Mouse (Mus musculus) kidney, adult 2 months (tissue): ENCODE measurements at regions not wholly inside any gene's neighbourhood (a gene's known extent, or its start where the extent isn't known, plus 50 kb on each side); places are given as distances from the start of the nearest gene placed in this dataset.
A peak's percentile ranks its signal among the peaks of the same experiment; 100 is the strongest.

Source experiments
- DNase-seq: peaks from one replicate; pipeline ENCODE4 v3.0.0; 2021
- H3K27ac ChIP-seq: fragments of 200-500 bp; 2 replicates; pipeline ENCODE4 v1.5.1; 2012; ENCODE audit warnings: low read depth, low read length, control low read depth, inconsistent platforms; ENCODE audit not compliant: insufficient read depth
- H3K27me3 ChIP-seq: fragments of 200-500 bp; replicated peaks from 2 replicates; pipeline ENCODE4 v1.6.1; 2012; ENCODE audit warnings: mild to moderate bottlenecking, moderate library complexity, low read length, inconsistent platforms; ENCODE audit not compliant: control insufficient read depth, insufficient read depth
- H3K36me3 ChIP-seq: fragments of 200-500 bp; 2 replicates; pipeline ENCODE4 v1.6.1; 2012; ENCODE audit warnings: mild to moderate bottlenecking, moderate library complexity, low read length, inconsistent platforms; ENCODE audit not compliant: control insufficient read depth, insufficient read depth
- H3K4me1 ChIP-seq: fragments of 200-500 bp; 2 replicates; pipeline ENCODE4 v1.6.1; 2011; ENCODE audit warnings: low read length; ENCODE audit not compliant: control insufficient read depth, insufficient read depth
- H3K4me3 ChIP-seq: fragments of 200-500 bp; 2 replicates; pipeline ENCODE4 v1.5.1; 2011; ENCODE audit warnings: mild to moderate bottlenecking, low read depth, low read length, control low read depth; ENCODE audit not compliant: insufficient read depth
- CTCF ChIP-seq: fragments of 200-500 bp; conservative IDR thresholded peaks from 2 replicates; pipeline ENCODE4 v1.5.1; 2011; ENCODE audit warnings: low read depth, mild to moderate bottlenecking, control low read depth, low read length, moderate library complexity, mixed read lengths; ENCODE audit not compliant: insufficient read depth, insufficient read length
- POLR2A ChIP-seq: fragments of 200-500 bp; IDR thresholded peaks from one replicate; pipeline ENCODE4 v1.6.1; 2011; ENCODE audit warnings: low read depth, low read length, control low read depth
- WGBS: fragments of 180-500 bp; shearing (Covaris S2); methylation state at CpG from one replicate; pipeline ENCODE4 v1.1.7; 2018; 5-methylcytosine and 5-hydroxymethylcytosine counted together

GRCm38 (mm10) chr9:61167097-61167842 is 204.9 kb upstream of the Tle3 start:
- WGBS: 81% methylated on average over 11 of the region's 11 CpGs
- Histone ChIP-seq H3K4me3 (no peak overlapping the region), H3K27ac (no peak overlapping the region), H3K36me3 (no peaks in the 10 kb centered on the region), H3K27me3 (no peaks in the 10 kb centered on the region), H3K4me1 (no peaks in the 10 kb centered on the region)
- no peak for TF ChIP-seq CTCF
- no peak for TF ChIP-seq POLR2A
- no peak for DNase-seq

- TF ChIP-seq POLR2A (no peak), CTCF (no peak)
- H3K4me3 ChIP-seq: no peak overlapping the region
- H3K27me3 ChIP-seq: no peaks in the 10 kb centered on the region
- 87% methylated on average over 7 of the region's 7 CpGs for WGBS
- no peaks in the 10 kb centered on the region for H3K36me3 ChIP-seq
- no peak overlapping the region for H3K27ac ChIP-seq
- DNase-seq: no peak
- H3K4me1 ChIP-seq: no peaks in the 10 kb centered on the region
Measured at GRCm38 (mm10) chr9:61168931-61169330, 203.2 kb upstream of the Tle3 start.

- TF ChIP-seq CTCF (no peak), POLR2A (no peak)
- Histone ChIP-seq H3K27ac (no peak overlapping the region), H3K27me3 (no peaks in the 10 kb centered on the region), H3K4me1 (no peaks in the 10 kb centered on the region), H3K4me3 (no peak overlapping the region), H3K36me3 (no peaks in the 10 kb centered on the region)
- peak; percentile 57 for DNase-seq
- WGBS: 68% methylated on average over 9 of the region's 9 CpGs
Measured at GRCm38 (mm10) chr9:61169506-61170090, 202.6 kb upstream of the Tle3 start.

- Histone ChIP-seq H3K27me3 (no peaks in the 10 kb centered on the region), H3K27ac (no peak overlapping the region), H3K4me3 (no peak overlapping the region), H3K4me1 (no peaks in the 10 kb centered on the region), H3K36me3 (no peaks in the 10 kb centered on the region)
- no peak for DNase-seq
- over 99% methylated on average over 6 of the region's 6 CpGs for WGBS
- TF ChIP-seq POLR2A (no peak), CTCF (no peak)
Measured at GRCm38 (mm10) chr9:61170921-61171320, 201.2 kb upstream of the Tle3 start.

GRCm38 (mm10) chr9:61172421-61172820 is 199.7 kb upstream of the Tle3 start:
- TF ChIP-seq CTCF (no peak), POLR2A (no peak)
- H3K27me3 ChIP-seq: no peaks in the 10 kb centered on the region
- H3K36me3 ChIP-seq: no peaks in the 10 kb centered on the region
- no peak for DNase-seq
- no peak overlapping the region for H3K27ac ChIP-seq
- no peak overlapping the region for H3K4me3 ChIP-seq
- no peaks in the 10 kb centered on the region for H3K4me1 ChIP-seq

- H3K27me3 ChIP-seq: no peaks in the 10 kb centered on the region
- no peak for DNase-seq
- no peaks in the 10 kb centered on the region for H3K36me3 ChIP-seq
- no peak for TF ChIP-seq POLR2A
- TF ChIP-seq CTCF: no peak
- H3K4me1 ChIP-seq: no peaks in the 10 kb centered on the region
- H3K27ac ChIP-seq: no peak overlapping the region
- no peak overlapping the region for H3K4me3 ChIP-seq
Measured at GRCm38 (mm10) chr9:61173548-61173947, 198.6 kb upstream of the Tle3 start.

- H3K36me3 ChIP-seq: no peaks in the 10 kb centered on the region
- no peak for DNase-seq
- no peaks in the 10 kb centered on the region for H3K27me3 ChIP-seq
- no peak overlapping the region for H3K4me3 ChIP-seq
- no peaks in the 10 kb centered on the region for H3K4me1 ChIP-seq
- H3K27ac ChIP-seq: no peak overlapping the region
- TF ChIP-seq POLR2A (no peak), CTCF (no peak)
- WGBS: 96% methylated on average over 2 of the region's 2 CpGs
Measured at GRCm38 (mm10) chr9:61175381-61175780, 196.8 kb upstream of the Tle3 start.

GRCm38 (mm10) chr9:61176856-61177255 is 195.3 kb upstream of the Tle3 start:
- no peak overlapping the region for H3K4me3 ChIP-seq
- no peaks in the 10 kb centered on the region for H3K4me1 ChIP-seq
- H3K27ac ChIP-seq: no peak overlapping the region
- H3K36me3 ChIP-seq: no peaks in the 10 kb centered on the region
- no peaks in the 10 kb centered on the region for H3K27me3 ChIP-seq
- TF ChIP-seq POLR2A (no peak), CTCF (no peak)
- 89% methylated on average over 3 of the region's 3 CpGs for WGBS
- DNase-seq: no peak
